21 mouse cellular contexts compared by ENCODE assay signal in genomic region chr14:30575791-30576190, GRCm38 (mm10). TPM values are rescaled to one million over a fixed set of nuclear protein-coding genes. Genes with fewer than 3 reads are reported as not detected.
DNase-seq lines count a peak whose midpoint lies in the region; ATAC-seq and TF ChIP-seq lines count a peak whose summit lies in the region.
"Had no signal": no experiment of that assay in that cellular context is flagged by ENCODE, and none has a peak within 500 bp of the region (broad histone marks: within the 10 kb centered on the region; RNA-seq: fewer than 3 reads in every experiment).

No protein-coding gene starts in this region.

- no peaks in the 10 kb centered on the region for H3K9me3 ChIP-seq in kidney, postnatal 0 days (replicated peaks; ENCODE audit: low read length)
- H3K9me3 ChIP-seq in E14TG2a.4 (ENCODE audit: low read length) = no peaks in the 10 kb centered on the region
- H3K9me3 ChIP-seq in limb, embryonic 15.5 days = no peaks in the 10 kb centered on the region
- H3K9me3 ChIP-seq in hindbrain, embryonic 16.5 days (ENCODE audit: control insufficient read depth, low read length) = no peaks in the 10 kb centered on the region
- H3K9me3 ChIP-seq: heart, embryonic 15.5 days; hindbrain, embryonic 12.5 days; limb, embryonic 12.5 days; neural tube, embryonic 13.5 days had no signal

- TF ChIP-seq CTCF in gastrocnemius, adult 2 months (IDR thresholded peaks at IDR 0.05) = no peak
- TF ChIP-seq CTCF in kidney, postnatal 0 days (IDR thresholded peaks at IDR 0.05; ENCODE audit: low read depth) = no peak
- TF ChIP-seq CTCF in kidney, adult 2 months (conservative IDR thresholded peaks at IDR 0.05; ENCODE audit: insufficient read depth, insufficient read length, low read depth, low read length) = no peak
- no peak for TF ChIP-seq CTCF in E14TG2a.4 (conservative IDR thresholded peaks at IDR 0.05; ENCODE audit: low read length)

- intact Hi-C loops in gastrocnemius, adult 2 months (cut with DNase I) = no loop called here
- intact Hi-C loops in gastrocnemius, postnatal 14 days (cut with DNase I; ENCODE audit: low total_unique reads) = loop anchor here (10.0 kb wide), 1 partner anchor 441 kb away; no protein-coding TSS in a partner anchor

- H3K4me3 ChIP-seq in gastrocnemius, adult 2 months = no peak overlapping the region
- H3K4me3 ChIP-seq in kidney, postnatal 0 days (replicated peaks; ENCODE audit: low read depth, low read length) = no peak overlapping the region
- no peak overlapping the region for H3K4me3 ChIP-seq in kidney, adult 2 months (ENCODE audit: insufficient read depth, low read depth, low read length)
- H3K4me3 ChIP-seq in E14TG2a.4 (replicated peaks; ENCODE audit: low read length) = peak overlapping the region; percentile 48
- H3K4me3 ChIP-seq in limb, embryonic 15.5 days = no peak overlapping the region
- no peak overlapping the region for H3K4me3 ChIP-seq in hindbrain, embryonic 16.5 days (ENCODE audit: low read length)
- H3K4me3 ChIP-seq: erythroblast, embryonic 14.5 days; heart, embryonic 15.5 days; hindbrain, embryonic 12.5 days; left cerebral cortex, adult 2 months; limb, embryonic 12.5 days; neural tube, embryonic 13.5 days had no signal

- no peak for TF ChIP-seq POLR2A in kidney, adult 2 months (IDR thresholded peaks at IDR 0.05; ENCODE audit: low read depth, low read length)

- WGBS in kidney, postnatal 0 days = 69% methylated on average over 7 of the region's 7 CpGs
- WGBS in kidney, adult 2 months = 63% methylated on average over 7 of the region's 7 CpGs
- 67% methylated on average over 7 of the region's 7 CpGs for WGBS in limb, embryonic 15.5 days
- WGBS in hindbrain, embryonic 16.5 days = 78% methylated on average over 7 of the region's 7 CpGs

- H3K27me3 ChIP-seq in kidney, postnatal 0 days (ENCODE audit: insufficient read depth, low read length) = no peaks in the 10 kb centered on the region
- H3K27me3 ChIP-seq in kidney, adult 2 months (replicated peaks; ENCODE audit: control insufficient read depth, insufficient read depth, low read length) = no peaks in the 10 kb centered on the region
- no peaks in the 10 kb centered on the region for H3K27me3 ChIP-seq in E14TG2a.4 (ENCODE audit: insufficient read depth, low read length)
- H3K27me3 ChIP-seq in limb, embryonic 15.5 days = no peaks in the 10 kb centered on the region
- no peaks in the 10 kb centered on the region for H3K27me3 ChIP-seq in hindbrain, embryonic 16.5 days (replicated peaks; ENCODE audit: control insufficient read depth, insufficient read depth, low read length)
- H3K27me3 ChIP-seq: heart, embryonic 15.5 days; hindbrain, embryonic 12.5 days; limb, embryonic 12.5 days; neural tube, embryonic 13.5 days had no signal

- H3K4me1 ChIP-seq in kidney, postnatal 0 days (replicated peaks; ENCODE audit: insufficient read depth, low read length) = peaks cover 9% of the 10 kb centered on the region
- H3K4me1 ChIP-seq in kidney, adult 2 months (ENCODE audit: control insufficient read depth, insufficient read depth, low read length) = no peaks in the 10 kb centered on the region
- H3K4me1 ChIP-seq in E14TG2a.4 (replicated peaks; ENCODE audit: low read depth, low read length) = peaks cover 79% of the 10 kb centered on the region
- peaks cover 15% of the 10 kb centered on the region for H3K4me1 ChIP-seq in limb, embryonic 15.5 days
- no peaks in the 10 kb centered on the region for H3K4me1 ChIP-seq in hindbrain, embryonic 16.5 days (ENCODE audit: control insufficient read depth, insufficient read depth, low read depth, low read length)

- ATAC-seq in kidney, postnatal 0 days (replicated peaks; ENCODE audit: low FRiP score, low read depth) = no peak
- no peak for ATAC-seq in limb, embryonic 15.5 days (ENCODE audit: insufficient number of reproducible peaks, low FRiP score, low TSS enrichment, low read depth)
- no peak for ATAC-seq in hindbrain, embryonic 16.5 days
- ATAC-seq: forebrain, embryonic 14.5 days had no signal

- no peak overlapping the region for H3K27ac ChIP-seq in gastrocnemius, adult 2 months
- peak overlapping the region; percentile 31; the same call in 1 of the 2 replicates for H3K27ac ChIP-seq in kidney, postnatal 0 days
- H3K27ac ChIP-seq in kidney, adult 2 months (ENCODE audit: insufficient read depth, low read depth, low read length) = no peak overlapping the region
- H3K27ac ChIP-seq in limb, embryonic 15.5 days = 0 out of 2 replicates have a peak overlapping the region, but pooled peaks have one; percentile 4
- H3K27ac ChIP-seq in hindbrain, embryonic 16.5 days (ENCODE audit: low read depth, low read length) = no peak overlapping the region
- H3K27ac ChIP-seq: heart, embryonic 15.5 days; hindbrain, embryonic 12.5 days; left cerebral cortex, adult 2 months; limb, embryonic 12.5 days; neural tube, embryonic 13.5 days had no signal

- H3K9ac ChIP-seq in kidney, postnatal 0 days (ENCODE audit: low read depth, low read length) = peak overlapping the region; percentile 8; the same call in 1 of the 2 replicates
- H3K9ac ChIP-seq in limb, embryonic 15.5 days = no peak overlapping the region
- no peak overlapping the region for H3K9ac ChIP-seq in hindbrain, embryonic 16.5 days (ENCODE audit: low read depth, low read length)
- H3K9ac ChIP-seq: heart, embryonic 15.5 days; hindbrain, embryonic 12.5 days; limb, embryonic 12.5 days; neural tube, embryonic 13.5 days had no signal

- no peak overlapping the region for H3K4me2 ChIP-seq in kidney, postnatal 0 days (ENCODE audit: low read length)
- H3K4me2 ChIP-seq in limb, embryonic 15.5 days = no peak overlapping the region
- H3K4me2 ChIP-seq in hindbrain, embryonic 16.5 days (ENCODE audit: low read length) = no peak overlapping the region
- H3K4me2 ChIP-seq: heart, embryonic 15.5 days; hindbrain, embryonic 12.5 days; limb, embryonic 12.5 days; midbrain, embryonic 11.5 days; neural tube, embryonic 13.5 days had no signal

- peak; percentile 14 for DNase-seq in gastrocnemius, adult 2 months
- DNase-seq in gastrocnemius, postnatal 14 days = no peak
- DNase-seq in kidney, postnatal 0 days (ENCODE audit: low spot score) = no peak
- no peak for DNase-seq in kidney, adult 2 months
- no peak for DNase-seq in urinary bladder, postnatal 10 days (ENCODE audit: low spot score)
- DNase-seq: adrenal gland, postnatal 25 days; cerebellum, adult 2 months; lung, postnatal 4 days; right cerebral cortex, postnatal 25 days; thymus, postnatal 25 days had no signal

- peaks cover 28% of the 10 kb centered on the region for H3K36me3 ChIP-seq in kidney, postnatal 0 days (ENCODE audit: insufficient read depth, low read length)
- H3K36me3 ChIP-seq in kidney, adult 2 months (ENCODE audit: control insufficient read depth, insufficient read depth, low read length) = 0 out of 2 replicates have a peak, but pooled peaks cover 1% of the 10 kb centered on the region
- H3K36me3 ChIP-seq in E14TG2a.4 (ENCODE audit: insufficient read depth, low read length) = peaks cover 58% of the 10 kb centered on the region
- peaks cover 47% of the 10 kb centered on the region for H3K36me3 ChIP-seq in limb, embryonic 15.5 days
- H3K36me3 ChIP-seq in hindbrain, embryonic 16.5 days (ENCODE audit: control insufficient read depth, insufficient read depth, low read length) = peaks cover 30% of the 10 kb centered on the region

RNA-seq across cellular contexts. Expression of gene Tkt, which starts 27.6 kb away (rescaled TPM):
- total RNA-seq in gastrocnemius, adult 2 months (2021) = 10 to 100 TPM in 1 of 2 experiments, 1 to 10 TPM in 1; 8.0 to 15.0 TPM
- 10 to 100 TPM; 13.7 to 19.7 TPM for total RNA-seq in gastrocnemius, postnatal 14 days (2021)
- 238 and 253 TPM in 2 replicates for polyA plus RNA-seq in kidney, postnatal 0 days (2015; fragmentation: Nextera tagmentation; extraction: Ambion mirVana)
- polyA plus RNA-seq in kidney, adult 2 months (2012; rRNA removed) = 393 and 447 TPM in 2 replicates
- 194 and 206 TPM in 2 replicates for polyA plus RNA-seq in limb, embryonic 15.5 days (2015; fragmentation: Nextera tagmentation; extraction: Ambion mirVana)
- polyA plus RNA-seq in hindbrain, embryonic 16.5 days (2015; fragmentation: Nextera tagmentation; extraction: Ambion mirVana) = 301 and 314 TPM in 2 replicates

RNA-seq across cellular contexts. Expression of gene Prkcd, which starts 50.2 kb away (rescaled TPM):
- total RNA-seq in gastrocnemius, adult 2 months (2021) = 10 to 100 TPM in 1 of 2 experiments, 1 to 10 TPM in 1; 5.6 to 14.8 TPM
- total RNA-seq in gastrocnemius, postnatal 14 days (2021) = 1 to 10 TPM; 7.8 to 9.1 TPM
- 44.9 and 46.9 TPM in 2 replicates for polyA plus RNA-seq in kidney, postnatal 0 days (2015; fragmentation: Nextera tagmentation; extraction: Ambion mirVana)
- 80.6 and 96.2 TPM in 2 replicates for polyA plus RNA-seq in kidney, adult 2 months (2012; rRNA removed)
- polyA plus RNA-seq in limb, embryonic 15.5 days (2015; fragmentation: Nextera tagmentation; extraction: Ambion mirVana) = 64.1 and 66.5 TPM in 2 replicates
- polyA plus RNA-seq in hindbrain, embryonic 16.5 days (2015; fragmentation: Nextera tagmentation; extraction: Ambion mirVana) = 22.0 and 27.1 TPM in 2 replicates

Comparison
In these comparisons a context has a peak if more than half of its experiments do, and no peak if none do; other contexts are left out.
1. H3K27ac ChIP-seq: peak in kidney, postnatal 0 days (single experiment) and limb, embryonic 15.5 days (single experiment); none in gastrocnemius, adult 2 months (single experiment), kidney, adult 2 months (single experiment) and hindbrain, embryonic 16.5 days (single experiment).